19 mouse cellular contexts compared by ENCODE assay signal in genomic region chr8:10395146-10395545, GRCm38 (mm10).
DNase-seq lines count a peak whose midpoint lies in the region; ATAC-seq and TF ChIP-seq lines count a peak whose summit lies in the region.
"Had no signal": no experiment of that assay in that cellular context is flagged by ENCODE, and none has a peak within 500 bp of the region (broad histone marks: within the 10 kb centered on the region; RNA-seq: fewer than 3 reads in every experiment).

No protein-coding gene starts in this region.

- no peak for ATAC-seq in forebrain, embryonic 12.5 days (ENCODE audit: low FRiP score)
- ATAC-seq in hindbrain, embryonic 13.5 days (ENCODE audit: low FRiP score): no peak
- ATAC-seq in hindbrain, embryonic 12.5 days (ENCODE audit: low FRiP score): no peak
- ATAC-seq in neural tube, embryonic 13.5 days (ENCODE audit: low read depth): no peak; the same call in 1 of the 2 replicates
- no peak for ATAC-seq in stomach, postnatal 0 days (ENCODE audit: low FRiP score, low TSS enrichment)
- ATAC-seq: forebrain, embryonic 14.5 days had no signal

- no peaks in the 10 kb centered on the region for H3K9me3 ChIP-seq in forebrain, embryonic 12.5 days
- H3K9me3 ChIP-seq in forebrain, embryonic 10.5 days: no peaks in the 10 kb centered on the region
- no peaks in the 10 kb centered on the region for H3K9me3 ChIP-seq in hindbrain, embryonic 13.5 days
- H3K9me3 ChIP-seq in hindbrain, embryonic 12.5 days (replicated peaks): no peaks in the 10 kb centered on the region
- H3K9me3 ChIP-seq in neural tube, embryonic 13.5 days: no peaks in the 10 kb centered on the region
- no peaks in the 10 kb centered on the region for H3K9me3 ChIP-seq in stomach, postnatal 0 days (ENCODE audit: control insufficient read depth, low read length)
- H3K9me3 ChIP-seq: embryonic facial prominence, embryonic 15.5 days; hindbrain, embryonic 15.5 days had no signal

- H3K4me1 ChIP-seq in forebrain, embryonic 12.5 days: peaks cover 20% of the 10 kb centered on the region
- peaks cover 28% of the 10 kb centered on the region for H3K4me1 ChIP-seq in forebrain, embryonic 10.5 days
- H3K4me1 ChIP-seq in hindbrain, embryonic 13.5 days (replicated peaks): peaks cover 41% of the 10 kb centered on the region
- H3K4me1 ChIP-seq in hindbrain, embryonic 12.5 days: peaks cover 9% of the 10 kb centered on the region; the same call in 1 of the 2 replicates
- H3K4me1 ChIP-seq in neural tube, embryonic 13.5 days (replicated peaks): peaks cover 28% of the 10 kb centered on the region
- H3K4me1 ChIP-seq in stomach, postnatal 0 days (replicated peaks; ENCODE audit: control insufficient read depth, insufficient read depth): no peaks in the 10 kb centered on the region
- H3K4me1 ChIP-seq: embryonic facial prominence, embryonic 15.5 days had no signal

- H3K4me3 ChIP-seq in forebrain, embryonic 12.5 days (replicated peaks): no peak overlapping the region
- no peak overlapping the region for H3K4me3 ChIP-seq in forebrain, embryonic 10.5 days
- no peak overlapping the region for H3K4me3 ChIP-seq in hindbrain, embryonic 13.5 days
- no peak overlapping the region for H3K4me3 ChIP-seq in hindbrain, embryonic 12.5 days
- no peak overlapping the region for H3K4me3 ChIP-seq in neural tube, embryonic 13.5 days
- H3K4me3 ChIP-seq in stomach, postnatal 0 days (ENCODE audit: low read depth, low read length): no peak overlapping the region
- H3K4me3 ChIP-seq: embryonic facial prominence, embryonic 15.5 days; erythroblast, embryonic 14.5 days; gastrocnemius, adult 2 months; hindbrain, embryonic 15.5 days had no signal

- TF ChIP-seq EP300 in stomach, postnatal 0 days (optimal IDR thresholded peaks at IDR 0.05): no peak

- 0 out of 2 replicates have a peak overlapping the region, but pooled peaks have one; percentile 13 for H3K27ac ChIP-seq in forebrain, embryonic 12.5 days
- H3K27ac ChIP-seq in forebrain, embryonic 10.5 days: no peak overlapping the region
- H3K27ac ChIP-seq in hindbrain, embryonic 13.5 days: peak overlapping the region; percentile 75
- H3K27ac ChIP-seq in hindbrain, embryonic 12.5 days: no peak overlapping the region
- peak overlapping the region; percentile 43; the same call in 1 of the 2 replicates for H3K27ac ChIP-seq in neural tube, embryonic 13.5 days (replicated peaks)
- H3K27ac ChIP-seq in stomach, postnatal 0 days (replicated peaks): no peak overlapping the region
- H3K27ac ChIP-seq: embryonic facial prominence, embryonic 15.5 days; gastrocnemius, adult 2 months; hindbrain, embryonic 15.5 days had no signal

- H3K27me3 ChIP-seq in forebrain, embryonic 12.5 days: no peaks in the 10 kb centered on the region
- peaks cover 4% of the 10 kb centered on the region; the same call in 1 of the 2 replicates for H3K27me3 ChIP-seq in forebrain, embryonic 10.5 days (ENCODE audit: poor library complexity, severe bottlenecking)
- no peaks in the 10 kb centered on the region for H3K27me3 ChIP-seq in hindbrain, embryonic 13.5 days
- no peaks in the 10 kb centered on the region; the same call in 1 of the 2 replicates for H3K27me3 ChIP-seq in hindbrain, embryonic 12.5 days
- H3K27me3 ChIP-seq in neural tube, embryonic 13.5 days: no peaks in the 10 kb centered on the region; the same call in 1 of the 2 replicates
- H3K27me3 ChIP-seq in stomach, postnatal 0 days (ENCODE audit: control insufficient read depth, insufficient read depth, low read length): no peaks in the 10 kb centered on the region
- H3K27me3 ChIP-seq: embryonic facial prominence, embryonic 15.5 days; hindbrain, embryonic 15.5 days had no signal

- no peak for DNase-seq in forebrain, embryonic 10.5 days (ENCODE audit: extremely low spot score, low spot score)
- no peak for DNase-seq in neural tube, embryonic 10.5 days (ENCODE audit: extremely low spot score, low spot score)
- DNase-seq in stomach, postnatal 0 days (ENCODE audit: low spot score): peak; percentile 12
- no peak for DNase-seq in ovary, postnatal 14 days (ENCODE audit: low spot score)
- DNase-seq: adrenal gland, postnatal 10 days; cerebellum, adult 11 months; cerebellum, adult 8-10 months; cerebellum, postnatal 14 days; embryo, embryonic 11 days; gastrocnemius, adult 2 months; gastrocnemius, postnatal 25 days had no signal

- H3K4me2 ChIP-seq in forebrain, embryonic 12.5 days: no peak overlapping the region
- H3K4me2 ChIP-seq in hindbrain, embryonic 13.5 days: no peak overlapping the region
- H3K4me2 ChIP-seq in hindbrain, embryonic 12.5 days (replicated peaks): no peak overlapping the region
- H3K4me2 ChIP-seq in neural tube, embryonic 13.5 days: no peak overlapping the region
- H3K4me2 ChIP-seq in stomach, postnatal 0 days (replicated peaks; ENCODE audit: low read depth): no peak overlapping the region
- H3K4me2 ChIP-seq: embryonic facial prominence, embryonic 15.5 days; hindbrain, embryonic 15.5 days had no signal

- 62% methylated on average over 7 of the region's 7 CpGs for WGBS in forebrain, embryonic 12.5 days
- WGBS in forebrain, embryonic 10.5 days: 79% methylated on average over 7 of the region's 7 CpGs
- WGBS in hindbrain, embryonic 13.5 days: 65% methylated on average over 7 of the region's 7 CpGs
- WGBS in hindbrain, embryonic 12.5 days: 65% methylated on average over 7 of the region's 7 CpGs
- whole genome bisulfite sequencing in neural tube, embryonic 13.5 days: 41% methylated on average over 7 of the region's 7 CpGs
- WGBS in stomach, postnatal 0 days: 77% methylated on average over 7 of the region's 7 CpGs

- no peak overlapping the region for H3K9ac ChIP-seq in forebrain, embryonic 12.5 days
- H3K9ac ChIP-seq in hindbrain, embryonic 13.5 days: no peak overlapping the region
- H3K9ac ChIP-seq in hindbrain, embryonic 12.5 days: no peak overlapping the region
- no peak overlapping the region for H3K9ac ChIP-seq in neural tube, embryonic 13.5 days
- no peak overlapping the region for H3K9ac ChIP-seq in stomach, postnatal 0 days (ENCODE audit: low read length)
- H3K9ac ChIP-seq: embryonic facial prominence, embryonic 15.5 days; hindbrain, embryonic 15.5 days had no signal

- no peaks in the 10 kb centered on the region for H3K36me3 ChIP-seq in forebrain, embryonic 12.5 days (replicated peaks)
- no peaks in the 10 kb centered on the region for H3K36me3 ChIP-seq in forebrain, embryonic 10.5 days (replicated peaks)
- 0 out of 2 replicates have a peak, but pooled peaks cover 2% of the 10 kb centered on the region for H3K36me3 ChIP-seq in hindbrain, embryonic 13.5 days
- H3K36me3 ChIP-seq in hindbrain, embryonic 12.5 days: no peaks in the 10 kb centered on the region
- H3K36me3 ChIP-seq in neural tube, embryonic 13.5 days: no peaks in the 10 kb centered on the region
- H3K36me3 ChIP-seq in stomach, postnatal 0 days (ENCODE audit: control insufficient read depth, insufficient read depth, low read length): no peaks in the 10 kb centered on the region
- H3K36me3 ChIP-seq: embryonic facial prominence, embryonic 15.5 days; hindbrain, embryonic 15.5 days had no signal

- TF ChIP-seq CTCF in stomach, postnatal 0 days (IDR thresholded peaks at IDR 0.05; ENCODE audit: low read depth): no peak

Comparison
In these comparisons a context has a peak if more than half of its experiments do, and no peak if none do; other contexts are left out.
1. H3K27ac ChIP-seq: peak in forebrain, embryonic 12.5 days (single experiment), hindbrain, embryonic 13.5 days (single experiment) and neural tube, embryonic 13.5 days (single experiment); none in forebrain, embryonic 10.5 days (single experiment), hindbrain, embryonic 12.5 days (single experiment) and stomach, postnatal 0 days (single experiment).